Mouse (Mus musculus): ENCODE measurements around the gene Hdx. TPM values are rescaled to one million over a fixed set of nuclear protein-coding genes. Genes with fewer than 3 reads are reported as not detected.

Gene Hdx
- total RNA-seq (2021): 1 to 10 TPM; 3.8 to 4.3 TPM

DNA sequence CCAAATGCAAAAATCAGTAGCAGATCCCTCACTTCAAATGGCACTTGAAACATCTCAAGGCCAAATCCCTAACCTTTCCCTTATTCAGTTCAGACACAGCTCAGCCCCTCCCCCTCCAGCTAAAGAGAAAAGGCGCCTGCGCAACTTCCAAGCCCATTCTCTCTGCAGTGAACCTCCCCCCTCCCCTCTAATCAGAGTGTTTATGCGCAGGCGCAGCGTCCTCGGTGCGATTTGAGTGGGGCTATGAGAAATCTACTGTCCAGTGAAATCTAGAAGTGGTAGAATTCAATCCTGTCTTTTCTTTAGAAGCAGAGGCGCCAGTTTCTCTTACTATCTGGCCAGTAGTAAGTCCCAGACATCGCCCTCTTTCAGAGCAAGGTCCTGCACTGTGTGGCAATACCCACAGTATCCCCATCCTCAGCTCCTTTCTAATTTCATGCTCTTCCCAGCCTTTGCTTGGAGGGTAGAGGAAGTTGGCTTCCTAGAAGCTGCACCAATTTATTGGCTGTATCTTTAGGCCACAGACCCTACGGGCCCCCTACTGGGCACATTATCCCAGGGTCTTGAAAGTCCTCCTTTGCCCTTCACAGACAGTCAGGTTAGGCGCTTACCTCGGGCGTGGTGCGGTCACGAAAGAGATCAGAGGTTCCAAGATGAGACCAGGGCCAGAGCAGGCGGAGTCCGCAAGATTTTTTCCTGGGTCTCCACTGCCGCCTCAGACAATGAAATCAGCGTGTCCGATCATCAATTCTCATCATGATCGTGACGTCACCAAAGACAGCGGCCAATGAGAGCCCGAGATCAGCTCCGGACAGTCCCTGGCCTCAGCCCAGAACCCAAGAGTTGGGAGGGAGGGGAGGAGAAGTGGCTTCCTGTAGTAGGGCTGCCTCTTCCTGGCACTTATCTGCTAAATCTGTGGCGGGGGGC, at the start of gene Hdx:
Gene Hdx (minus strand): TSS at position 724 of the 927 bp plus-strand sequence.
- intact Hi-C loops (cut with DNase I): no loop called here
- DNase-seq (ENCODE audit: extremely low spot score in 1 of 2, low spot score in 2 of 2): peak; percentile 61 to 75

- intact Hi-C loops (cut with DNase I): no loop called here
- no peak for DNase-seq (ENCODE audit: extremely low spot score in 1 of 2, low spot score in 2 of 2)
These were observed 11.2 kb downstream of the Hdx start for GRCm38 (mm10) chrX:111685665-111686064.

DNA sequence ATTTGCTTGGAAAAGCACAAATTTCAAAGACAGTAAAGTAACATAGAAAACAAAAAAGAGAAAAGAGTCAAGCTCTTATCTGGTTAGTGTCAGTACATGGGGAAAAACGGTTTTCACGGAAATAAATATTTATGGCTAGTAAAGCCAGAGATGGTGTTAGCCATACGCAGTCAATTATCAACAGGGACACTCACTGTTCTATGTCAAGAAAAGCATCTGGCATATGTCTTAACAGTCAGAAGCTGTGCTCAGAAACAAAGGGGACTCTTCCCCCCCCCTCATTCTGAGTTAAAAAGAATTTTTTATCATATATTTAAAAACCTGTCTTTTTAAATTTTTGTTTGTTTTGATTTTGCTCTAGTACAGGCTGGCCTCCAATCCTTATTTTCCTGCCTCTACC, 25.2 kb downstream of the Hdx start:
- DNase-seq (ENCODE audit: extremely low spot score in 1 of 2, low spot score in 2 of 2): no peak
- intact Hi-C loops (cut with DNase I): no loop called here

- intact Hi-C loops (cut with DNase I): no loop called here
These were observed 36.5 kb downstream of the Hdx start for GRCm38 (mm10) chrX:111660381-111660780.

GRCm38 (mm10) chrX:111658671-111659070, 38.2 kb downstream of the Hdx start:
- intact Hi-C loops (cut with DNase I): no loop called here

More at GRCm38 (mm10) chrX:111660381-111660780, 36.5 kb downstream of the Hdx start:
- no peak for DNase-seq (ENCODE audit: extremely low spot score in 1 of 2, low spot score in 2 of 2)

DNA sequence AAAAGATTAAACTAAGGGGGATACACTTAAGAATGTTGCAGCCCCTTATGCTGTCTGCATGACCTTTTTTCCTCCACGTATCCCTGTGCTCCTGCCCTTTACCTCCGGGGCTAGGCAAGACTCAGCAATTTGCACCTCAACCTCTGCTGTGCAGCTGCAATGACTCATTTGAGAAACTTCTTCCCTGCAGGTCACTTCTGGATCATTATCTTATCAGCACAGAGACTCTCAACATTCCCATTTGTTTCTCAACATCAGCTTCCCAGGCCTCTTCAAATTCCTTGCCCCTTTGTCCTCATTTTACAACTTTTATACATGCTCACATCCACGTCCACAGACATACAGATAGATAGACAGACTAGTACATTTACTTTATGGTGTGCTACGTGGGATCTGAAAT, 51.9 kb downstream of the Hdx start:
- DNase-seq (ENCODE audit: extremely low spot score in 1 of 2, low spot score in 2 of 2): no peak
- intact Hi-C loops (cut with DNase I): no loop called here

More at GRCm38 (mm10) chrX:111658671-111659070, 38.2 kb downstream of the Hdx start:
- no peak for DNase-seq (ENCODE audit: extremely low spot score in 1 of 2, low spot score in 2 of 2)

- DNase-seq (ENCODE audit: extremely low spot score in 1 of 2, low spot score in 2 of 2): no peak
- intact Hi-C loops (cut with DNase I): no loop called here
These were observed 56.3 kb downstream of the Hdx start for GRCm38 (mm10) chrX:111640616-111641015.

- DNase-seq (ENCODE audit: extremely low spot score in 1 of 2, low spot score in 2 of 2): no peak
- intact Hi-C loops (cut with DNase I): no loop called here
These were observed 99.2 kb downstream of the Hdx start for GRCm38 (mm10) chrX:111597631-111598161.

- no peak for DNase-seq (ENCODE audit: extremely low spot score in 1 of 2, low spot score in 2 of 2)
- intact Hi-C loops (cut with DNase I): no loop called here
These were observed 109.3 kb downstream of the Hdx start for GRCm38 (mm10) chrX:111587616-111588015.

DNA sequence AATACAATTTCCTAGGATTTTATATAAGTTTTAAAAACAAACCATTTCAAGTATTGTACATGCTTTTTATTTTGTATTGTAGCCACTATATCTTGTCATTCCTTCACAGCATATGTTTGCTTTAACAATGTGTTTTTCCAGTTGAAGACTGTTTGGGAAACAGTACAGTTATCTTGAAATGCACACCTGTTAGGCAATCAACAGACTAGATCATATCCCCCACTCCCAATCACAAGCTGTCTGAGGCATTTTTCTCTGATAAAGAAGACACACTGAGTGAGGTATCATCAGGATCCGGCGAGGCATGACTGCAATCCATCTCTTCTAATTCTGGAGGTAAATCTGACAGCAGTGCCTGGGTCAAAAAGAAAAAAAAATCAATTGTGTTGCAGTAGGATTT, 119.8 kb downstream of the Hdx start:
- intact Hi-C loops (cut with DNase I): no loop called here
- no peak for DNase-seq (ENCODE audit: extremely low spot score in 1 of 2, low spot score in 2 of 2)

GRCm38 (mm10) chrX:111537859-111538258, 159.0 kb downstream of the Hdx start, which contains the start of gene Rps6ka6:
Gene Rps6ka6, minus strand, starts transcription at chrX:111537959.
- intact Hi-C loops (cut with DNase I): no loop called here

More at GRCm38 (mm10) chrX:111537859-111538258, 159.0 kb downstream of the Hdx start, which contains the start of gene Rps6ka6:
- no peak for DNase-seq (ENCODE audit: extremely low spot score in 1 of 2, low spot score in 2 of 2)

Other genes with a start within 250 kb of the Hdx start
- 10 to 100 TPM in 1 of 2 experiments, 1 to 10 TPM in 1; 9.2 to 10.9 TPM for gene Rps6ka6, start 159.1 kb downstream of the Hdx start, total RNA-seq (2021)
- not detected for gene Gm45194, start 194.3 kb upstream of the Hdx start, total RNA-seq (2021)